Mouse (Mus musculus) stomach, postnatal 0 days (tissue): ENCODE measurements around the gene Pofut2. TPM values are rescaled to one million over a fixed set of nuclear protein-coding genes. Genes with fewer than 3 reads are reported as not detected.
A peak's percentile ranks its signal among the peaks of the same experiment; 100 is the strongest.

Experiments
- ATAC-seq: fragments of 200-750 bp; cut with Nextera tagmentation; 2 replicates; pipeline ENCODE4 v1.8.0; 2017; ENCODE audit not compliant: low FRiP score, low TSS enrichment
- DNase-seq: peaks from one replicate; pipeline ENCODE4 v3.0.0-alpha.2; 2016; ENCODE audit warnings: low spot score
- H3K27ac ChIP-seq: fragments of 300-500 bp; sonication (generic); replicated peaks from 2 replicates; pipeline ENCODE4 v1.5.1; 2014; ENCODE audit warnings: mild to moderate bottlenecking, control low read depth
- H3K27me3 ChIP-seq: fragments of 300-500 bp; sonication (generic); 2 replicates; pipeline ENCODE4 v1.6.1; 2014; ENCODE audit warnings: low read length; ENCODE audit not compliant: control insufficient read depth, insufficient read depth
- H3K36me3 ChIP-seq: fragments of 300-500 bp; sonication (generic); 2 replicates; pipeline ENCODE4 v1.6.1; 2014; ENCODE audit warnings: low read length, mixed read lengths; ENCODE audit not compliant: control insufficient read depth, insufficient read depth
- H3K4me1 ChIP-seq: fragments of 300-500 bp; sonication (generic); replicated peaks from 2 replicates; pipeline ENCODE4 v1.6.1; 2014; ENCODE audit warnings: antibody characterized with exemption; ENCODE audit not compliant: control insufficient read depth, insufficient read depth
- H3K4me2 ChIP-seq: fragments of 300-500 bp; sonication (generic); replicated peaks from 2 replicates; pipeline ENCODE4 v1.6.1; 2014; ENCODE audit warnings: low read depth, mild to moderate bottlenecking, control low read depth, moderate library complexity
- H3K4me3 ChIP-seq: fragments of 300-500 bp; sonication (generic); 2 replicates; pipeline ENCODE4 v1.5.1; 2014; ENCODE audit warnings: low read depth, low read length, control low read depth
- H3K9ac ChIP-seq: fragments of 300-500 bp; sonication (generic); 2 replicates; pipeline ENCODE4 v1.6.1; 2014; ENCODE audit warnings: mild to moderate bottlenecking, low read length, control low read depth, mixed read lengths
- H3K9me3 ChIP-seq: fragments of 300-500 bp; sonication (generic); 2 replicates; pipeline ENCODE4 v1.6.1; 2016; ENCODE audit warnings: low read length; ENCODE audit not compliant: control insufficient read depth
- CTCF ChIP-seq: IDR thresholded peaks from 2 replicates; pipeline ENCODE4 v1.5.1; 2016; ENCODE audit warnings: antibody characterized with exemption, low read depth, mild to moderate bottlenecking, moderate library complexity
- EP300 ChIP-seq: optimal IDR thresholded peaks from 2 replicates; pipeline ENCODE3; 2016; ENCODE audit warnings: antibody characterized with exemption
- WGBS: fragments of 180-500 bp; shearing (Covaris S2); extraction: QIAGEN DNeasy Blood & Tissue Kit; methylation state at CpG from one replicate; pipeline ENCODE4 v1.1.7; 2014; 5-methylcytosine and 5-hydroxymethylcytosine counted together
- polyA plus RNA-seq: library from polyadenylated mRNA; unstranded; fragments of >200 nt; fragmentation: Nextera tagmentation; extraction: Ambion mirVana; gene quantifications from 2 replicates; pipeline ENCODE4 v1.2.1, GENCODE M21; 2015

Pofut2 gene
- polyA plus RNA-seq, 1 experiment from 2014 or later = 54.0 TPM

DNA sequence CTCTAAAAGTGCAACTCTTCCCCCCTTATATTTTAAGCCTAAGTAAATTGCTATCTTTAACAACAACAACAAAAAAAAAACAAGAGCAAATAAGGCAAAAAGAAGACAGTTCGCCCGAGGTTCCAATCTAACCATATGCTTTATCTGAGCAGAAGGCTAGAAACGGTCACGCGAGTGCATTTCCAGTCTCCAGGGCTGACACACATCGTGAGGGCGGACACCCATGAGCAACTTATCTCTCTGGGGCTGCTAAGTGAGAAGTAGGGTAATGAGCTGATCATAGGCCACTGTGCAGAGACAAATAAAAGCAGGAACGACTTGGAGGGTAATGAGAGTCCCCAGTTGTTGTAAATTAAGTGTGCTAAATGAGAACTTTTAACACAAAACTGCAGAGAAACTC, 39.6 kb downstream of the Pofut2 start:
- Histone ChIP-seq H3K4me2 (no peak overlapping the region), H3K4me1 (no peaks in the 10 kb centered on the region), H3K36me3 (no peaks in the 10 kb centered on the region; the same call in 1 of the 2 replicates), H3K9ac (no peak overlapping the region), H3K9me3 (no peaks in the 10 kb centered on the region), H3K27me3 (no peaks in the 10 kb centered on the region), H3K4me3 (no peak overlapping the region), H3K27ac (no peak overlapping the region)
- TF ChIP-seq CTCF = no peak
- no peak for TF ChIP-seq EP300
- WGBS = 87% methylated on average over 8 of the region's 8 CpGs
- ATAC-seq (no peak), DNase-seq (no peak)

DNA sequence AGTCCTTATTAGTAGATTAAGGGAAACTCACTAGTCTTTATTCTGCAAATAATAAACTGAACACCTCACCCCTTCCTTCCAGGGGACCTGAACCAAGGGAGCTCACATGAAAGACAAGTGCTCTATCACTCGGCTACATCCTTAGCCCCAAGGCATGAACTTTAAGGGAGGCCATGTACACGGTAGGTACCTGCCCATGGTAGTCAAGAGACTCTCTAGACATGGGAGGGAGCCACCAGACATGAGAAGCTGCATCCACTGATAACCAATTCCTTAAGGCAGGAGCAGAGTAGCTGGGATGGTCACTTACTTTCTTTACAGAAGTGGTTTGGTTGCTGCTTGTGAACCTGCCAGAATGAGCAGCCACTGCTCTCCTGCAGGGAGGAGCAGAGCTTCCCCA, 40.2 kb downstream of the Pofut2 start:
- Histone ChIP-seq H3K27ac (no peak overlapping the region), H3K36me3 (no peaks in the 10 kb centered on the region; the same call in 1 of the 2 replicates), H3K9me3 (no peaks in the 10 kb centered on the region), H3K4me2 (no peak overlapping the region), H3K27me3 (no peaks in the 10 kb centered on the region), H3K9ac (no peak overlapping the region), H3K4me1 (no peaks in the 10 kb centered on the region), H3K4me3 (no peak overlapping the region)
- DNase-seq (no peak), ATAC-seq (no peak)
- 78% methylated on average over 2 of the region's 2 CpGs for WGBS
- no peak for TF ChIP-seq EP300
- TF ChIP-seq CTCF = no peak

DNA sequence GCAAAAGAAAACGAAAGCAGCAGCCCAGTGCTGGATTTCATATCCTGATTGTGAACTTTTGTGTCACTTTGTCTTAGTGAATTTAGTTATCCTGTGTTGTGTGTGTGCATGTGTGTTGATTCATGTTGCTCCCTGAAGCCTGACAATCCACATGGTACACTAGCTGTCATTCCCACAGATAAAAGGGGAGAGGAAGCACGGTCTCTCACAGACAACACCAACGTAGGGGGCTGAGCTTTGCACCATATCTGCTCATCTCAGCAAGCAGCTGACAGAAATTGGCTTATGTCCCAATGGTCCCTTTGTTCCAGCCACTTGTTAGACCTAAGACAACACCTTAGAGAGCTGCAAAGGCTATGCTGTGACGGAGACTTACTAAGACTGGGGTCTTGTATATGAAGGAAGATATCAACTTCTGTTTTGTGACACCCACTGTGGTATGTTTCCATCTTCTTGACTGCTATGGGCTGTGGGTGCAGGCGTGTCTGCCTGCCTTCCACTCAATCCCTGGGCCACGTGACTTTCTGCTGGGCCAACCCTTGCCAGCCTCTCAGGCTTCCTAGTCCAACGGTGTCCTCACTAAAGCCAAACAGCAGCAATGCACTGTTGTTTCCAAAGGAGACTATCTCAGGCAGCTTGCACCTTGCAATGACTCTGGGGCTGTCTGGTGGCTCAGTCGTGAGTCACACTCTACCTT, 41.4 kb downstream of the Pofut2 start:
- Histone ChIP-seq H3K27me3 (no peaks in the 10 kb centered on the region), H3K36me3 (no peaks in the 10 kb centered on the region; the same call in 1 of the 2 replicates), H3K9ac (no peak overlapping the region), H3K9me3 (no peaks in the 10 kb centered on the region), H3K4me1 (no peaks in the 10 kb centered on the region), H3K4me2 (no peak overlapping the region), H3K27ac (no peak overlapping the region), H3K4me3 (no peak overlapping the region)
- no peak for ATAC-seq
- WGBS = 82% methylated on average over 8 of the region's 8 CpGs
- no peak for DNase-seq
- TF ChIP-seq CTCF = no peak
- no peak for TF ChIP-seq EP300

DNA sequence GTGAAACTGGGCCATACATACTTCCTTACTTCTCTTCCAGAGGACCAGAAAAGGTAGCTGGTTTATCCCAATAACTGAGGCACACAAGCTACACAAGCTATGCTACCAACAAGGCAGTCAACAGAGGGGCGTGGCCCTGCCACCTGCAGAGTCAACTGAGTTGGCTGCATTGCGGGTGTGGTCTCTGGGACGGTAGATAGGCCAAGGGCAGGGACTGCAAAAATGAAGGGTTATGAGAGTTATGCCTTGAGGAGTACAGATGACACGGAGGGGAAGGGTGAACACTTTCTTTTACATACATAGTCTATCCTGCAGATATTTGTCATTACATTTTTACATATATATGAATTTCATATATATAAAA, 41.9 kb downstream of the Pofut2 start:
- ATAC-seq = no peak
- Histone ChIP-seq H3K27ac (no peak overlapping the region), H3K4me3 (no peak overlapping the region), H3K27me3 (no peaks in the 10 kb centered on the region), H3K4me1 (no peaks in the 10 kb centered on the region), H3K9me3 (no peaks in the 10 kb centered on the region), H3K4me2 (no peak overlapping the region), H3K9ac (no peak overlapping the region), H3K36me3 (no peaks in the 10 kb centered on the region; the same call in 1 of the 2 replicates)
- TF ChIP-seq EP300 (no peak), CTCF (no peak)
- WGBS = 72% methylated on average over 4 of the region's 4 CpGs
- peak; percentile 33 for DNase-seq

DNA sequence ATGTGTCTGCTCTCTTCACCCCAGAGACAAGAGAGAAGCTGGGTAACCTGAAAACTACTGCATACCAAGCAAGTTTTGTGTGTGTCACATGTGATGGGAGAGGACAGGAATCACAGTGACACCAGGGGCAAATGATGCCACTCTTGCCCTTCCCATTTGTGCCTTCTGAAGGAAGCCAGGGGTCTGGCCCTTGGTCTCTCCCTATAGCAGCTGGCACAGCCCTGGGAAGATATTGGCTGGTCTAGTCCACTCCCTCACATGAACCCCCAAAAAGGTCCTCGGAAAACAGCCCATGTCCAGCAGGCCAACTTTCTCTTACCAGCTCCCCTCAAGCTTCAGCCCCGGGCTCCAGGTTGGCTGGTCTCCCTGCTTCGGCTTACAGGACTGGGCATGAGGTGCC, 45.3 kb downstream of the Pofut2 start:
- no peak for ATAC-seq
- TF ChIP-seq CTCF (no peak), EP300 (no peak)
- Histone ChIP-seq H3K4me3 (no peak overlapping the region), H3K9me3 (no peaks in the 10 kb centered on the region), H3K4me1 (no peaks in the 10 kb centered on the region), H3K27me3 (no peaks in the 10 kb centered on the region), H3K27ac (no peak overlapping the region), H3K9ac (no peak overlapping the region), H3K36me3 (no peaks in the 10 kb centered on the region; the same call in 1 of the 2 replicates), H3K4me2 (no peak overlapping the region)
- WGBS = 89% methylated on average over 3 of the region's 3 CpGs
- no peak for DNase-seq

DNA sequence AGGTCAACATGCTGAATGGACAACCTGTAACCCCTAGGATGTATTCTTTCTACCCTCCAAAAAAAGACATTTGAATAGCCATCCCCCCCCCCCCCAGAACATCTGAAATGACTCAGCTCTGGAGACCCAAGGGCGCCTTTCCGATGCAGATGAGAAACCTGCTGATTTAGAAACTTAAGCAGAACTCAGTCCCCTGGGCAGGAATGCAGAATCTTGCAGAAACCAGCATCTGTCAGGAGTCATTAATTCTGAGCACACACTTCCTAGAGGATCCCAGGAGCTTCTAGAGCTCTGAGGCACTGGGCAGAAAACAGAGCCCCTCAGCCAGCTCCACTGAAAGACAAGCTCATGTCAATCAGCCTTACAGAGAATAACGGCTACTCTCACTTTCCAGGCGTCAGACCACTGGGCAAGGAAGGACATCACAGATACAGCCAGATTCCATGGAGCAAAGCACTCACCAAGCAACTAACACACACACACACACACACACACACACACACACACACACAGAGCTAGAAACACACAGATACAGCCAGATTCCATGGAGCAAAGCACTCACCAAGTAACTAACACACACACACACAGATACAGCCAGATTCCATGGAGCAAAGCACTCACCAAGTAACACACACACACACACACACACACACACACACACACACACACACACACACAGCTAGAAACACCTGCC, 46.0 kb downstream of the Pofut2 start:
- Histone ChIP-seq H3K4me3 (no peak overlapping the region), H3K4me1 (no peaks in the 10 kb centered on the region), H3K36me3 (no peaks in the 10 kb centered on the region; the same call in 1 of the 2 replicates), H3K27me3 (no peaks in the 10 kb centered on the region), H3K9ac (no peak overlapping the region), H3K9me3 (no peaks in the 10 kb centered on the region), H3K27ac (no peak overlapping the region), H3K4me2 (no peak overlapping the region)
- no peak for TF ChIP-seq EP300
- TF ChIP-seq CTCF = no peak
- 66% methylated on average over 4 of the region's 4 CpGs for WGBS
- ATAC-seq = no peak
- no peak for DNase-seq
